Mouse (Mus musculus): ENCODE measurements at regions not wholly inside any gene's neighbourhood (a gene's known extent, or its start where the extent isn't known, plus 50 kb on each side); places are given as distances from the start of the nearest gene placed in this dataset.

DNA sequence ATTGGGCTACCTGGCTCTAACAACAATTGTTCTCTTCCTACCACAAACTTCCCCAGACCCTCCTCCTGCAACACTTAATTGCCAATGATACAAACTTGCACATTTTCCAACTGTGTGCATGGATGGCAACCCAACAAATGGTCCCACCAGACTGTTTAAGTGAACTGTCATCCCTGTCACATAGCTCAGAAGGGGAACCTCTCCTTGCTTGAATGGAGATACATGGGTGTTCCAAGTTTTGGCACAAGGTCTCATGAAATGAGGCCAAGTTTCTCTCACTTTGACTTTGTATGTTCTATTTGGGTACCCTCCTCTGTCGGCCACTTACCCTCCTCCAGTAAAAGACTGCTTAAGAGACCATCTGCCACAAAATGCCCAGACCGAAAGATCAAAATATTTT lies 507.2 kb upstream of the Nr3c2 start:
- Histone ChIP-seq H3K4me1 (replicated peaks; ENCODE audit: control insufficient read depth, insufficient read depth, low read length) (no peaks in the 10 kb centered on the region), H3K9ac (no peak overlapping the region), H3K27ac (no peak overlapping the region), H3K36me3 (replicated peaks; ENCODE audit: control insufficient read depth, insufficient read depth) (no peaks in the 10 kb centered on the region), H3K4me3 (replicated peaks; ENCODE audit: low read length) (no peak overlapping the region), H3K4me2 (replicated peaks) (no peak overlapping the region), H3K27me3 (ENCODE audit: control insufficient read depth, insufficient read depth, low read length) (no peaks in the 10 kb centered on the region), H3K9me3 (ENCODE audit: control insufficient read depth, low read length) (no peaks in the 10 kb centered on the region)
- DNase-seq (ENCODE audit: low spot score) (no peak), ATAC-seq (ENCODE audit: low FRiP score) (no peak)
- 79% methylated on average over 2 of the region's 2 CpGs for WGBS

DNA sequence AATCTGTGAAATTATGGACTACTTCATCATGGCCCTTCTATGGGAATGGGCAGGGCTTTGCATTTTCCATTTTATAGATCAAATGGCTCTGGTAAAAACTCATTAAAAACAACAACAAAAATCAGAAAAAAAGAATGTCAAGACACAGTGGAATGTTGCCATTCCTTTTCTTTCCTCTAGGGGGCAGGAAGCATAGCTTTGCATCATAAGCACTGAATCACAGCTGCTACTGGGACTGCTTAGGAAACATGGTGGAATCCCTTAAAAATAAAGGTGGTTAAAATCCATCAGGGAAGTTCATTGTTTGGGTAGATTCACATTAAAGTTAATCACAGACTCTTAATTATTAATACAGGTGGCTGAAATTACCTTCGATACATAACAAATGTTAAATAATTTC lies 476.8 kb upstream of the Nr3c2 start:
- WGBS = 96% methylated on average over 1 of the region's 1 CpGs
- Histone ChIP-seq H3K9ac (no peak overlapping the region), H3K4me2 (replicated peaks) (no peak overlapping the region), H3K9me3 (ENCODE audit: control insufficient read depth, low read length) (no peaks in the 10 kb centered on the region), H3K27me3 (ENCODE audit: control insufficient read depth, insufficient read depth, low read length) (no peaks in the 10 kb centered on the region), H3K4me3 (replicated peaks; ENCODE audit: low read length) (no peak overlapping the region), H3K36me3 (replicated peaks; ENCODE audit: control insufficient read depth, insufficient read depth) (no peaks in the 10 kb centered on the region), H3K4me1 (replicated peaks; ENCODE audit: control insufficient read depth, insufficient read depth, low read length) (no peaks in the 10 kb centered on the region), H3K27ac (no peak overlapping the region)
- ATAC-seq (ENCODE audit: low FRiP score) (no peak), DNase-seq (ENCODE audit: low spot score) (no peak)

DNA sequence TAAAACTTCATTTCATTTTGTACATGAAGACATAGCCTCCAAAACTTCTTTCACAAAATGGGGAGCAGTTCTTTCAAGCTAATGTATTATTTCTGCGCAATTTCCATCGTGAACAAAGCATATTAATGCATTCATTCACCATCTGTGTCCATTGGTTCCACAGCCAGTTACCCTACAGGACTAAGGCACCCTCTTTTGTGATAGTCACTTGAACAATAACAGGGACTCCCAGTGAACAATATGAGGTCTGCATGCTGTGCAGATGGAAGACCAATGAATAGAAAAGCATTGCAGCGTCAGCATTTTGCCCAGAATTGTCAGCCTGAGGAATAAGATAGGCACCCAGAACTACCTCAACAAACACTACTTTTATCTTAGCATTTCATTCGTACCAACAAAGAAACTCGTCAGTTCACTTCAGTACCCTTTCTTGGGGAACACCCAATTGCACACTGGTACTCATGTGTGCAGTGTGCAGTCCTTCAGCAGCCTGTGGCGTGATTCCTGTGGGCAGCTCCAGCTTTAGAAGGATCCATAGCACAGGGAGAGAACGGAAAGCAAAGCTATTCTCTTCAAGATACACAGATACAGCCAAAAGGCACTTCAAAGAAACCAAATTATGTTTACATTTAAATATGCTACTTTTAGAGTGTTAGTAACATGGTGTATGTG lies 476.2 kb upstream of the Nr3c2 start:
- no peak for ATAC-seq (ENCODE audit: low FRiP score)
- no peak overlapping the region for H3K4me3 ChIP-seq (replicated peaks; ENCODE audit: low read length)
- H3K27me3 ChIP-seq (ENCODE audit: control insufficient read depth, insufficient read depth, low read length) = no peaks in the 10 kb centered on the region
- H3K27ac ChIP-seq = no peak overlapping the region
- no peaks in the 10 kb centered on the region for H3K9me3 ChIP-seq (ENCODE audit: control insufficient read depth, low read length)
- DNase-seq (ENCODE audit: low spot score) = no peak
- H3K4me1 ChIP-seq (replicated peaks; ENCODE audit: control insufficient read depth, insufficient read depth, low read length) = no peaks in the 10 kb centered on the region
- H3K36me3 ChIP-seq (replicated peaks; ENCODE audit: control insufficient read depth, insufficient read depth) = no peaks in the 10 kb centered on the region
- H3K9ac ChIP-seq = no peak overlapping the region
- H3K4me2 ChIP-seq (replicated peaks) = no peak overlapping the region
- WGBS = 55% methylated on average over 7 of the region's 7 CpGs

DNA sequence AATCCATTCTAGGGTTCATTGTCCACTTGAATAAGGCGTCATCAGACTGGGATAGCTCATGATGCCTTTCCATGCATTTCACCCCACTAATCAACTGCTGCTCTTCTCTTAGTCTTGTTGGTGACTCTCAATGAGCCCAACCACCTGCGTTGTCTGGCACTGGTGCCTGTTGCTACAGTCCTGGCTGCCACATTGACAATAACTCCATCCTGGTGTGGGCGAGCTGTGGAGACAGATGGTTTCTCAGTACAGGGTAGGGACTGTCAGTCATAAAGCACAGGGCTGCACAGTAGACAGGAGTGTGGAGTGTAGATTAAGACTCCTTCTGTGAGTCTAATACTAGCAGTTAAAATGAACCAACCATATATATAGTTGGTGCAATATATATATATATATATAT lies 469.4 kb upstream of the Nr3c2 start:
- Histone ChIP-seq H3K4me1 (replicated peaks; ENCODE audit: control insufficient read depth, insufficient read depth, low read length) (no peaks in the 10 kb centered on the region), H3K27ac (no peak overlapping the region), H3K36me3 (replicated peaks; ENCODE audit: control insufficient read depth, insufficient read depth) (no peaks in the 10 kb centered on the region), H3K4me2 (replicated peaks) (no peak overlapping the region), H3K27me3 (ENCODE audit: control insufficient read depth, insufficient read depth, low read length) (no peaks in the 10 kb centered on the region), H3K4me3 (replicated peaks; ENCODE audit: low read length) (no peak overlapping the region), H3K9me3 (ENCODE audit: control insufficient read depth, low read length) (no peaks in the 10 kb centered on the region), H3K9ac (no peak overlapping the region)
- 88% methylated on average over 3 of the region's 3 CpGs for WGBS
- DNase-seq (ENCODE audit: low spot score) (no peak), ATAC-seq (ENCODE audit: low FRiP score) (no peak)

DNA sequence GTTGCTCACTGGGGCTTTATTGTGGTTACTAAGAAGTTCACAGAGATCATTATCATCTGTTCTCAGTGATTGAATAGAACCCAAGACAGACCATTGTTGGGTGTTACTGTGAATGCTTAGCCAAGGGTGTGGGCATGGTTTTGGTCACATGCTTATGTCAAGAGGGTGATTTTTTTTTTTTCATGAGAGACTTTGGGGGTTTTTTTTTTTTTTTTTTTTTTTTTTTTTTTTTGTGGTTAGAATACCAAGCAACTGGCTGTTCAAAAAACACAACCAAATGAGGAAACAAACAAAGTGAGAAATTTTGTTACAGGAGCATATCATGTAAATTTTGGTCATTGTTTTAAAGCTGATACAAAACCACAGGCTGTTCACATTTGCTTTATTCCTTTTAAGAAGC lies 466.4 kb upstream of the Nr3c2 start:
- ATAC-seq (ENCODE audit: low FRiP score) (no peak), DNase-seq (ENCODE audit: low spot score) (no peak)
- no peaks in the 10 kb centered on the region for H3K36me3 ChIP-seq (replicated peaks; ENCODE audit: control insufficient read depth, insufficient read depth)
- no peaks in the 10 kb centered on the region for H3K4me1 ChIP-seq (replicated peaks; ENCODE audit: control insufficient read depth, insufficient read depth, low read length)
- no peak overlapping the region for H3K4me2 ChIP-seq (replicated peaks)
- H3K9me3 ChIP-seq (ENCODE audit: control insufficient read depth, low read length) = no peaks in the 10 kb centered on the region
- H3K27ac ChIP-seq = no peak overlapping the region
- no peak overlapping the region for H3K9ac ChIP-seq
- H3K4me3 ChIP-seq (replicated peaks; ENCODE audit: low read length) = no peak overlapping the region
- no peaks in the 10 kb centered on the region for H3K27me3 ChIP-seq (ENCODE audit: control insufficient read depth, insufficient read depth, low read length)

DNA sequence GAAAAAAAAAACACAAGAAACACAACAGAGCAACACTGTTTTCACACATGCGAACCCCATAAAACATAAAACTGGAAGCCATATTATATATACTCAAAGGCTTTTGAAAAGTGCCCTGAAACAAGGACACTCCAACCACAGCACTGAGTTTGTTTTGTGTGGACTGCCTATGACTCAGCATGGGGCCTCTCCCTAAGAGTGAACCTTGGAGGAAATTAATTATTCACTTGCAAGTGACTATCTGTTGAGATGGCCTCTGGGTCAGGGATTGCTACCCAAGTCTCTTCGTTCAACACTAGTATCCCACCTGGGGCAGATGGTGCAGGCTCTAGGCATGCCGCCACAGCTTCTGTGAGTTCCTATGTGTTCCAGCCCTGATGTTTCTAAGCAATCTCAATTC lies 461.3 kb upstream of the Nr3c2 start:
- DNase-seq (ENCODE audit: low spot score) (no peak), ATAC-seq (ENCODE audit: low FRiP score) (no peak)
- H3K27me3 ChIP-seq (ENCODE audit: control insufficient read depth, insufficient read depth, low read length) = no peaks in the 10 kb centered on the region
- no peak overlapping the region for H3K4me3 ChIP-seq (replicated peaks; ENCODE audit: low read length)
- H3K36me3 ChIP-seq (replicated peaks; ENCODE audit: control insufficient read depth, insufficient read depth) = no peaks in the 10 kb centered on the region
- H3K4me1 ChIP-seq (replicated peaks; ENCODE audit: control insufficient read depth, insufficient read depth, low read length) = no peaks in the 10 kb centered on the region
- H3K27ac ChIP-seq = no peak overlapping the region
- no peak overlapping the region for H3K4me2 ChIP-seq (replicated peaks)
- no peaks in the 10 kb centered on the region for H3K9me3 ChIP-seq (ENCODE audit: control insufficient read depth, low read length)
- WGBS = 85% methylated on average over 3 of the region's 3 CpGs
- no peak overlapping the region for H3K9ac ChIP-seq

DNA sequence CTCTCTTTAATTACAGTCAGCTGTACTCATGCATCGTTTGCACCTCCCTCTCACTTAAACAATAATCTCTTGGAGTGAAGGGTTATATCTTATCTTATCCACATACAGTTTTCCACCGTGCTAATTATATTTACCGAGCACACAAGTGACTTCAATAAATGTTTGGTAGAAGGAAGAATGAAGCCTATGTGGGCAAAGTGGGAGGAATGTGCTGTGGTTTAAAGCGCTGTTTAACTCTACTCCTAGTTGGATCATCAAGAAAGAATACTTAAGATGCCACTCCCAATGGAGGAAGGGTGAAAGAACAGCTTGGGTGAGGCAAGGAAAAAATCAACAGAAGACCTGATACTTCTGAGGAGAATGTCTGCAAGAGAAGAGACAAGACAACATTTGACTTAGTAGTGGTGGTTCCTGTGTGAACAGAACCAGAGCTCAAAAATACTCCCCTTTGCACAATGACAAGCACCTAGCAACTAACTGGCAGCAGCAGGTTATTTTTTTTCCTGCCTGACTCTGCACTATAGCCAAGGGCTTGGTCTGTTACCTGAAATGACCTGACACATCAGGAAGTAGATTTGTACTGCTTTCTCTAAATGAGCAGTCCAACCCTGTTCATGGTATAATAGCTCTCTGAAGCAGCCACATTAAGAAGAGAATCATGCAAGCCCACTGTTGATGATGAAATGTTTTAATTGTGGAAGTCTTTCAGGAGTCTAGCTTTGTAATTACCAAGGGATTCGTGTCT lies 424.6 kb upstream of the Nr3c2 start:
- Histone ChIP-seq H3K27ac (no peak overlapping the region), H3K9me3 (ENCODE audit: control insufficient read depth, low read length) (no peaks in the 10 kb centered on the region), H3K4me3 (replicated peaks; ENCODE audit: low read length) (no peak overlapping the region), H3K27me3 (ENCODE audit: control insufficient read depth, insufficient read depth, low read length) (no peaks in the 10 kb centered on the region), H3K4me2 (replicated peaks) (no peak overlapping the region), H3K4me1 (replicated peaks; ENCODE audit: control insufficient read depth, insufficient read depth, low read length) (no peaks in the 10 kb centered on the region), H3K9ac (no peak overlapping the region), H3K36me3 (replicated peaks; ENCODE audit: control insufficient read depth, insufficient read depth) (no peaks in the 10 kb centered on the region)
- 88% methylated on average over 5 of the region's 5 CpGs for WGBS
- no peak for DNase-seq (ENCODE audit: low spot score)
- no peak for ATAC-seq (ENCODE audit: low FRiP score)

DNA sequence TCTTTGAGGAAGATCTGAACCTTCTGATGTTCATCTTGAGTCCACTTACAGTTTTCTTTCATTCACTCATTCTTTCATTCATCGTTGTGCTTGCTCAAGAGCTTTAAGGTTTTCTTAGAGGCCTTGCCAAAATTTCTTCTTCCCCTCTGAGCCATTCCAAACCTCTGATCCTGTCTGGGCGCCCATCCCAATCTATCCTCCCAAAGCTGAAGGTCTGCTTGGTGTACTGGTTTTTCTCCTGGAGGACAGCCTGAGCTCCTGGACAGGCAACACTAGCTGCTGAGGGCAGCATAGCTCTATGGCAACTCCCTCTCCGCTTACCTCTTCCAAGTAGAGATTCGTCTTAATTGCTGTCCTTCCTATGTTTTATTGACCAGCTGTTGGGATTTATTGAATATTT lies 420.3 kb upstream of the Nr3c2 start:
- Histone ChIP-seq H3K4me1 (replicated peaks; ENCODE audit: control insufficient read depth, insufficient read depth, low read length) (no peaks in the 10 kb centered on the region), H3K4me3 (replicated peaks; ENCODE audit: low read length) (no peak overlapping the region), H3K27ac (no peak overlapping the region), H3K27me3 (ENCODE audit: control insufficient read depth, insufficient read depth, low read length) (no peaks in the 10 kb centered on the region), H3K9me3 (ENCODE audit: control insufficient read depth, low read length) (no peaks in the 10 kb centered on the region), H3K9ac (no peak overlapping the region), H3K4me2 (replicated peaks) (no peak overlapping the region), H3K36me3 (replicated peaks; ENCODE audit: control insufficient read depth, insufficient read depth) (no peaks in the 10 kb centered on the region)
- DNase-seq (ENCODE audit: low spot score) = no peak
- 95% methylated on average over 4 of the region's 4 CpGs for WGBS
- no peak for ATAC-seq (ENCODE audit: low FRiP score)

DNA sequence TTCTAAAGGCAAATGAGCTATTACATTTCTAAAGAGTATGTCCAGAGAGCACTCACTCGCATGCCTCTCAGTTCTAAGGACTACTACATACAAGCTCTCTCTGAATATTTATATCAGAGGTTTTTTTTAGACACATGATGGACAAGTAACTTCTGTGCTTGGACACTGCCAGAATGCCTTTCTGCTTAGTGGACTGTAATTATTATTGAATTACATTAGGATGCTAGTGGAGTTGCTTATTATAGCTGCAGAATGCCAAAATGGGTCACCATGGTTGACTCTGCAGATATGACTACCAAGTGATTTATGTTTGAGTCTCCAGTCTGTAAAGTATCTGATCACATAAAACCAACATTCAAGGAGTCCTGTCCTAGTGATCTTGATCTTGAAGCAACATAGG lies 395.6 kb upstream of the Nr3c2 start:
- Histone ChIP-seq H3K4me3 (replicated peaks; ENCODE audit: low read length) (no peak overlapping the region), H3K9me3 (ENCODE audit: control insufficient read depth, low read length) (no peaks in the 10 kb centered on the region), H3K9ac (no peak overlapping the region), H3K27ac (no peak overlapping the region), H3K36me3 (replicated peaks; ENCODE audit: control insufficient read depth, insufficient read depth) (no peaks in the 10 kb centered on the region), H3K4me1 (replicated peaks; ENCODE audit: control insufficient read depth, insufficient read depth, low read length) (no peaks in the 10 kb centered on the region), H3K27me3 (ENCODE audit: control insufficient read depth, insufficient read depth, low read length) (no peaks in the 10 kb centered on the region), H3K4me2 (replicated peaks) (no peak overlapping the region)
- WGBS = 90% methylated on average over 1 of the region's 1 CpGs
- ATAC-seq (ENCODE audit: low FRiP score) = no peak
- DNase-seq (ENCODE audit: low spot score) = no peak

DNA sequence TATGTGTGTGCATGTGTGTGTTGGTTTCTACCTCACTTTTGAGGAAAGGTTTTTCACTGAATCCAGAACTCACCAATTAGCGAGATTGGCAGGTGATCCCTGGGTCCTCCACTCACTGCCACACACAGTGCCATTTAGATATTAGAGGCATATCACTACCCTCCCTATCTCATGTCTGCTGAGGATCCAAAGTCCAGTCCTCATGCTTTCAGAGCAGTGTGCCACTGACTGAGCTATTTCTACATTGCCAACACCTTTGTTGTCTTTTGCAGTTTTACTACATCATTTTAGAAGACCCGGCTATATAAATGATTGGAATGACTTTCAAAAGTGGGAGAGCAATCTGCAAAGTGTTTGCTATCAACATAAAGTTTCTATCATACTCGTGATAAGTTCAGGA lies 392.0 kb upstream of the Nr3c2 start:
- Histone ChIP-seq H3K27me3 (ENCODE audit: control insufficient read depth, insufficient read depth, low read length) (no peaks in the 10 kb centered on the region), H3K4me2 (replicated peaks) (no peak overlapping the region), H3K36me3 (replicated peaks; ENCODE audit: control insufficient read depth, insufficient read depth) (no peaks in the 10 kb centered on the region), H3K4me3 (replicated peaks; ENCODE audit: low read length) (no peak overlapping the region), H3K4me1 (replicated peaks; ENCODE audit: control insufficient read depth, insufficient read depth, low read length) (no peaks in the 10 kb centered on the region), H3K9ac (no peak overlapping the region), H3K9me3 (ENCODE audit: control insufficient read depth, low read length) (no peaks in the 10 kb centered on the region), H3K27ac (no peak overlapping the region)
- WGBS = 87% methylated on average over 3 of the region's 3 CpGs
- DNase-seq (ENCODE audit: low spot score) (no peak), ATAC-seq (ENCODE audit: low FRiP score) (no peak)
